Mouse (Mus musculus): Measurements from ENCODE around the gene Acot4. TPM values are rescaled to one million over a fixed set of nuclear protein-coding genes. Genes with fewer than 3 reads are reported as not detected.
"Not testable (repeated sequence)": the region's sequence is repeated elsewhere in the genome, so short reads cannot be mapped to it uniquely, and the experiment has no call there.

Gene Acot4
- polyA plus RNA-seq, 2 experiments = 5.0 to 8.4 TPM

- ATAC-seq (ENCODE audit: insufficient read depth) = no peak
- 56% methylated on average over 9 of the region's 9 CpGs for WGBS (ENCODE audit: insufficient replicate concordance)
- no peak overlapping the region for H3K27ac ChIP-seq
Observed at GRCm38 (mm10) chr12:84023052-84023745, 15.0 kb upstream of the Acot4 start.

DNA sequence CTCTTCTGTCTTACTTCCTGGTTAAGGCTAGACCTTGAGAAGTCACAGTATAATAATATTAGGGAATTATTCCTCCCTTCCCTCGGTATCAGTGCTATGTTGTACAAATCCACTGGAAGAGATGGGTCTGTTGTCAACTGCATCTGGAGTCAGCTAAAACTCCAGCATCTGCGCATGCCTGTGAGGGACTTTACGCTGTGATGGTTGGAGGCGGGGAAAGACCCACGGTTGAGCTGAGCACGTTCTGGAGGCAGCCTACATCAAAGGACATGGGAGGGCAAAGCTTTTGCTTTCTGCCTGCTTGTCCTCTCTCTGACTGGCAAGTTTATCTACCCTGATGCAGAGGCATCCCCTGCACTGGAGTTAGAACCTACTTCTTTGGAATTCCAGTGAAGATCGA lies 12.3 kb upstream of the Acot4 start:
- H3K4me2 ChIP-seq (ENCODE audit: low read depth) = no peak overlapping the region
- no peaks in the 10 kb centered on the region for H3K27me3 ChIP-seq (ENCODE audit: control insufficient read depth, insufficient read depth, low read length)
- TF ChIP-seq EP300 (IDR thresholded peaks at IDR 0.05; ENCODE audit: low read depth) (no peak), CTCF (IDR thresholded peaks at IDR 0.05; ENCODE audit: low read depth) (no peak)
- no peak overlapping the region for H3K4me3 ChIP-seq (ENCODE audit: insufficient read depth in 1 of 2, low read depth in 2 of 2, low read length in 2 of 2)
- no peak overlapping the region for H3K27ac ChIP-seq
- WGBS (ENCODE audit: insufficient replicate concordance) = 74% methylated on average over 7 of the region's 7 CpGs
- ATAC-seq (ENCODE audit: insufficient read depth) (no peak), DNase-seq (ENCODE audit: low read depth in 3 of 3, low spot score in 3 of 3) (no peak)
- peaks cover 0 to 8% of the 10 kb centered on the region in 2 experiments; a peak in 2 of 4 replicates for H3K4me1 ChIP-seq (replicated peaks; ENCODE audit: control insufficient read depth in 2 of 2, insufficient read depth in 2 of 2, low read length in 1 of 2)
- H3K36me3 ChIP-seq (replicated peaks; ENCODE audit: control insufficient read depth, insufficient read depth, low read depth) = no peaks in the 10 kb centered on the region
- no peak overlapping the region for H3K9ac ChIP-seq (replicated peaks)
- no peaks in the 10 kb centered on the region for H3K9me3 ChIP-seq (ENCODE audit: control insufficient read depth, low read length)

More at GRCm38 (mm10) chr12:84023052-84023745, 15.0 kb upstream of the Acot4 start:
- H3K9ac ChIP-seq (replicated peaks) = no peak overlapping the region
- no peaks in the 10 kb centered on the region for H3K9me3 ChIP-seq (ENCODE audit: control insufficient read depth, low read length)
- no peaks in the 10 kb centered on the region for H3K36me3 ChIP-seq (replicated peaks; ENCODE audit: control insufficient read depth, insufficient read depth, low read depth)
- no peak for DNase-seq (ENCODE audit: low read depth in 3 of 3, low spot score in 3 of 3)
- no peak overlapping the region for H3K4me2 ChIP-seq (ENCODE audit: low read depth)
- no peaks in the 10 kb centered on the region for H3K27me3 ChIP-seq (ENCODE audit: control insufficient read depth, insufficient read depth, low read length)
- H3K4me3 ChIP-seq (ENCODE audit: insufficient read depth in 1 of 2, low read depth in 2 of 2, low read length in 2 of 2) = no peak overlapping the region
- H3K4me1 ChIP-seq (replicated peaks; ENCODE audit: control insufficient read depth in 2 of 2, insufficient read depth in 2 of 2, low read length in 1 of 2) = peaks cover 0 to 8% of the 10 kb centered on the region in 2 experiments; a peak in 2 of 4 replicates
- TF ChIP-seq CTCF (IDR thresholded peaks at IDR 0.05; ENCODE audit: low read depth) = no peak
- TF ChIP-seq EP300 (IDR thresholded peaks at IDR 0.05; ENCODE audit: low read depth) = no peak

GRCm38 (mm10) chr12:84028328-84028727 lies 9.9 kb upstream of the Acot4 start:
- not testable (repeated sequence) for H3K4me1 ChIP-seq (replicated peaks; ENCODE audit: control insufficient read depth in 2 of 2, insufficient read depth in 2 of 2, low read length in 1 of 2); H3K36me3 ChIP-seq (replicated peaks; ENCODE audit: control insufficient read depth, insufficient read depth, low read depth); H3K9ac ChIP-seq (replicated peaks); H3K4me2 ChIP-seq (ENCODE audit: low read depth); ATAC-seq (ENCODE audit: insufficient read depth); H3K27me3 ChIP-seq (ENCODE audit: control insufficient read depth, insufficient read depth, low read length); DNase-seq (ENCODE audit: low read depth in 3 of 3, low spot score in 3 of 3); H3K4me3 ChIP-seq (ENCODE audit: insufficient read depth in 1 of 2, low read depth in 2 of 2, low read length in 2 of 2); H3K9me3 ChIP-seq (ENCODE audit: control insufficient read depth, low read length); H3K27ac ChIP-seq
- 42% methylated on average over 3 of the region's 3 CpGs for WGBS (ENCODE audit: insufficient replicate concordance)

- DNase-seq (ENCODE audit: low read depth in 3 of 3, low spot score in 3 of 3); H3K9me3 ChIP-seq (ENCODE audit: control insufficient read depth, low read length); H3K36me3 ChIP-seq (replicated peaks; ENCODE audit: control insufficient read depth, insufficient read depth, low read depth); H3K4me1 ChIP-seq (replicated peaks; ENCODE audit: control insufficient read depth in 2 of 2, insufficient read depth in 2 of 2, low read length in 1 of 2); H3K9ac ChIP-seq (replicated peaks); ATAC-seq (ENCODE audit: insufficient read depth); H3K4me3 ChIP-seq (ENCODE audit: insufficient read depth in 1 of 2, low read depth in 2 of 2, low read length in 2 of 2); H3K27me3 ChIP-seq (ENCODE audit: control insufficient read depth, insufficient read depth, low read length); H3K27ac ChIP-seq; H3K4me2 ChIP-seq (ENCODE audit: low read depth): not testable (repeated sequence)
- WGBS (ENCODE audit: insufficient replicate concordance) = 93% methylated on average over 1 of the region's 1 CpGs
Observed at GRCm38 (mm10) chr12:84029043-84029442, 9.1 kb upstream of the Acot4 start.

DNA sequence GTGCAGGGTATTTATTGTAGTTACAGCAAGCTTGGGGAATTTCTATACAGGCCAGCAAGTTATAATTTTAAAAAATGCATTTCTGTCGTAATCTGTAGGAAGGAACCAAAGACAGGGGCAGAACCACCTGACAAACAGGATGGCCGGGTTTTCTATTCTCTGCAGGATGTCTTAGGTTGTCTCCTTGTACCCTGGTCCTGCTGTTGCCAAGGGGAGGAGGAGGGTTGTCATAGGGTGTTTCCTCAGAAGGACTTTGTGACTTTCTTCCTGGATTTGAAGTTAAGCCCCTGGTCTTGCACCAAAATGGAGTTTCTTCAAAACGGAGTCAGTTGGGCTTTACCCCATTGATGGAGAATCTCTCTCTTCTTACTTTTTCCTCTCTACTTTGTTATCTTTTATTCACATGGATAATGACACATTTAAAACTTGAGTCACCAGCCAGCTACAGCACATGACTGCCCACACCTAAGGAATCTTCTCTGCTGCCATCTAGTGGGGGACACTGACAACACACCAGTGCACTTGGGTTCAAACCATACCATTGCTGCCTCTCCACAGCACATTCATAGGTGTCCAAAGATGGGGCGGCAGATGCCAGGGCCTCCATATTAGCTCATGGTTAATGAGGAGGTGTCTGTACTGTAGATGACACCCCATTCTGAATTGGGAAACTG lies 7.4 kb upstream of the Acot4 start:
- no peaks in the 10 kb centered on the region for H3K27me3 ChIP-seq (ENCODE audit: control insufficient read depth, insufficient read depth, low read length)
- H3K4me1 ChIP-seq (replicated peaks; ENCODE audit: control insufficient read depth in 2 of 2, insufficient read depth in 2 of 2, low read length in 1 of 2) = peaks cover 0 to 2% of the 10 kb centered on the region in 2 experiments; a peak in 2 of 4 replicates
- H3K4me2 ChIP-seq (ENCODE audit: low read depth) = no peak overlapping the region
- H3K9ac ChIP-seq (replicated peaks) = no peak overlapping the region
- no peak overlapping the region for H3K4me3 ChIP-seq (ENCODE audit: insufficient read depth in 1 of 2, low read depth in 2 of 2, low read length in 2 of 2)
- DNase-seq (ENCODE audit: low read depth in 3 of 3, low spot score in 3 of 3) (peak in 1 of 3 experiments; percentile 46), ATAC-seq (ENCODE audit: insufficient read depth) (peak; percentile 50; the same call in 1 of the 2 replicates)
- H3K9me3 ChIP-seq (ENCODE audit: control insufficient read depth, low read length) = no peaks in the 10 kb centered on the region
- H3K36me3 ChIP-seq (replicated peaks; ENCODE audit: control insufficient read depth, insufficient read depth, low read depth) = no peaks in the 10 kb centered on the region
- H3K27ac ChIP-seq = no peak overlapping the region
- TF ChIP-seq CTCF (IDR thresholded peaks at IDR 0.05; ENCODE audit: low read depth) (peak; percentile 88), EP300 (IDR thresholded peaks at IDR 0.05; ENCODE audit: low read depth) (no peak)
- 46% methylated on average over 4 of the region's 4 CpGs for WGBS (ENCODE audit: insufficient replicate concordance)
